8 mouse cellular contexts compared by ENCODE assay signal in genomic region chr19:7240782-7241690, GRCm38 (mm10). TPM values are rescaled to one million over a fixed set of nuclear protein-coding genes. Genes with fewer than 3 reads are reported as not detected.
DNase-seq lines count a peak whose midpoint lies in the region; ATAC-seq and TF ChIP-seq lines count a peak whose summit lies in the region.

Gene Naa40, minus strand, starts transcription at chr19:7241183.

- no peaks in the 10 kb centered on the region for H3K27me3 ChIP-seq in Patski
- no peaks in the 10 kb centered on the region for H3K27me3 ChIP-seq in hindbrain, embryonic 14.5 days (ENCODE audit: control insufficient read depth, insufficient read depth, low read length)

- ATAC-seq in Patski = peak; percentile 84
- ATAC-seq in hindbrain, embryonic 14.5 days (ENCODE audit: low FRiP score) = peak; percentile 97

- TF ChIP-seq CTCF in Patski (IDR thresholded peaks at IDR 0.05) = no peak

- H3K9ac ChIP-seq in hindbrain, embryonic 14.5 days = peak within 1 kb of the TSS; percentile 70

- DNase-seq in Patski (ENCODE audit: low read depth, low spot score) = peak; percentile 66
- peak; percentile 96 to 97 for DNase-seq in cerebellum, postnatal 14 days
- DNase-seq in frontal cortex, postnatal 25 days (ENCODE audit: low spot score in 2 of 2) = peak; percentile 83 to 87
- peak; percentile 97 for DNase-seq in hindbrain, embryonic 14.5 days (ENCODE audit: low spot score)
- DNase-seq in layer of hippocampus, postnatal 36 days = peak; percentile 89 to 90
- peak; percentile 95 for DNase-seq in lung, postnatal 36 days
- DNase-seq in retina, postnatal 1 day = peak; percentile 98
- DNase-seq in urinary bladder, adult 18-20 months (ENCODE audit: low spot score in 2 of 2) = peak; percentile 71 to 86

- peak within 1 kb of the TSS; percentile 82 for H3K27ac ChIP-seq in hindbrain, embryonic 14.5 days

- under 1% methylated on average over 77 of the region's 80 CpGs for WGBS in hindbrain, embryonic 14.5 days

- in situ Hi-C loops in Patski (cut with MboI; ENCODE audit: low pct_unique_long_range_greater_than_20kb) = loop anchor here (25.0 kb wide), 1 partner anchor 371 kb away; the partner anchor contains the start of genes Hrasls5 and Lgals12

- 0 out of 2 replicates have a peak, but pooled peaks cover 6% of the 10 kb centered on the region for H3K36me3 ChIP-seq in hindbrain, embryonic 14.5 days (replicated peaks; ENCODE audit: control insufficient read depth, insufficient read depth)

- H3K9me3 ChIP-seq in hindbrain, embryonic 14.5 days (ENCODE audit: control insufficient read depth, low read length) = no peaks in the 10 kb centered on the region

- H3K4me2 ChIP-seq in hindbrain, embryonic 14.5 days (replicated peaks) = peak within 1 kb of the TSS; percentile 96

- CTCF ChIA-PET in Patski (lab: Charles Lee) = interaction anchor here (0.9 to 2.1 kb wide), 3 partner anchors 17 to 104 kb away, joined by 3 to 7 read pairs (median 3); no protein-coding TSS in a partner anchor

- peak within 1 kb of the TSS; percentile 60 for H3K4me3 ChIP-seq in hindbrain, embryonic 14.5 days (replicated peaks; ENCODE audit: low read length)

- POLR2A ChIA-PET in Patski (lab: Charles Lee) = interaction anchor here (0.6 kb wide), 1 partner anchor 30 kb away, joined by 4 read pairs; no protein-coding TSS in a partner anchor

- peaks cover 20% of the 10 kb centered on the region for H3K4me1 ChIP-seq in hindbrain, embryonic 14.5 days (replicated peaks; ENCODE audit: control insufficient read depth, insufficient read depth, low read length)

RNA-seq across cellular contexts. Expression of gene Naa40, which starts in this region (rescaled TPM):
- 60.8 TPM for polyA plus RNA-seq in Patski (2021)
- polyA plus RNA-seq in hindbrain, embryonic 14.5 days (2014; fragmentation: Nextera tagmentation; extraction: Ambion mirVana) = 67.6 and 69.1 TPM in 2 replicates
- 10 to 100 TPM; 31.6 to 38.6 TPM for total RNA-seq in layer of hippocampus, postnatal 36 days (2021)

Comparison
In these comparisons a context has a peak if more than half of its experiments do, and no peak if none do; other contexts are left out.
1. Peak in every context shown above with its lines: DNase-seq, ATAC-seq, H3K4me3 ChIP-seq and H3K27ac ChIP-seq.